Mouse (Mus musculus): Measurements from ENCODE around the gene Dync1i1.
A peak's percentile ranks its signal among the peaks of the same experiment; 100 is the strongest.
"Not testable (repeated sequence)": the region's sequence is repeated elsewhere in the genome, so short reads cannot be mapped to it uniquely, and the experiment has no call there.

Dync1i1 gene

DNA sequence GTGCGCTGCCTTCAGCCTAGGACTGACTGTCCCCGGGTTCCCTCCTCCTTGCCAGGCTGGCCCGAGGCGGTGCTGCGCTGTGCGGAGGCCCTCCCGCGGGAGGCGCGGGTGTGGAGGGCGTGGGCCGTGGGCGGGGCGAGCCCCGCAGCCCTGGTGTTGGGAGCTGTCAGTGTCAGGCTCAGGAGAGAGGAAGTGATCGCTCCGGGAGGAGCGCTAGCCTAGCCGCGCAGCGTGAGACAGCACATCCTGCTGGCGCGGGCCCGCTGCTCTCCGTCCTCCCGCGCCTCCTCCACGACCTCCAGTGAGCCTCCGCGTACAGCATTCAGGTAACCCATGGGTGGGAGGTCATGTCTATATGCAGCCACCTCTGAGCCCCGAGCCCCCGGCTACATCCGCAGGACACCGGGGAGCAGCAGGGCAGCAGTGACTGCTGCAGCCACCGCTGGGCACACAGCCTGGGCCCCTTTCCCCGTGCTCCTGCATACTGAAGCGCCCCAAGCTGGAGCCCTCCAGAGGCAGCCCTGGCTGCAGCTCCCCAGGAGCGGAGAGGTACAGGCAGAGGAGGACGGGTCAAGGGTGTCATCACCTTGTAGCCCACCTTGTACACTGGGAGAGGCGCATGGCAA, at the start of gene Dync1i1:
Gene Dync1i1 (plus strand): TSS at position 29 of the 626 bp plus-strand sequence.
- peak; percentile 4 to 5 for DNase-seq (ENCODE audit: low spot score in 2 of 2)

DNA sequence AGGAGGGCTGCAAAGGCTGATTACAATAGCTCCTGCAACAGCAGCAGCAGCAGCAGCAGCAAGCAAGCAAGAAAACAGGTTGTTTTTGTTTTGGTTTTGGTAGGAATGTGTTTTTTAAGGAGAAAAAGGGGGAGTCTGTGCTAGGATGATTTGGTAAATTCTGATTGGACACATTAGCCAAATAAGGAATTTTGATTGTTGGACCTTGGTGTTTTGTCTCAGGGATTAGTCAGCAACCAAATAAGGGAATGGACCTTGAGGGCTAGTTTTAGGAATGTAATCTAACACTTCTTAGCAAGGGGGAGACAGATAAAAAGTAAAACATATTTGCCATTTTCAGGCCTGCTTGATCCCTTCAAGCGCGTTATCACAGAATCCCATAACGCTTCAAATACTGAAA, 45.7 kb upstream of the Dync1i1 start:
- DNase-seq (ENCODE audit: low spot score in 2 of 2) = no peak

DNA sequence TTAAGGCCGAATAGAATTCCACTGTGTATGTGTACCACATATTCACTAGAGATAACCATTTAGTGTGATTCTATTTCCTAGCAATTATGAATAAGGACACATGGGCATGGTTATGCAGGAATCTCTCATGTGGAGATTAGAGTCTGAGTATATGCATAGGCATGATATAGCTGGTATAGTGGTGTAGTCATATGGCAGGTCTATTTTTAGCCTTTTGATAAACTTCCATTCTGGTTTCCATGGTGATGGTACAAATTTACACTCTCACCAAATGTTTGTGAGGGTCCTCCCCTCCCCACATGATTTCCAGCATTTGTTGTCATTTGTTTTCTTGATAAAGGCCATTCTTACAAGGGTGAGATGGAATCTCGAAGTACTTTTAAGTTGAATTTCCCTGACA, 23.6 kb upstream of the Dync1i1 start:
- no peak for DNase-seq (ENCODE audit: low spot score in 2 of 2)

DNA sequence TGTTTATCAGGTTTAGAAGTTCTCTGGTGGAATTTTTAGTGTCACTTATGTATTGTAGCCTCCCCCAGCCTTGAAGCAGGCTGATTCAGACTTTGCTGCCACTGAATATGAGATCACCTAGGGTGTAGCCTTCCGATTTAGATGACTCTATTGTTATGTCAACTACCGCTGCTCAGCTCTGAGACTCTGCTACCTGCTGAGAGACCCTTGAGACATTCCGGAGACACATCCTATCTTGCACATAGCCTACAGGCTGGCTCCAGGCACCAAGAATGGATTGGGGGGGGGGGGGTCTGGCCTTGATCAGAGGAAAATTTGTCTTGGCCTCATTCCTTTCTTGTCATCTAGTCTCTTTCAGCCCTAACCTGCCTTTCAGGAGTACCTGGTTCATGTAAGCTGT, 17.5 kb upstream of the Dync1i1 start:
- DNase-seq (ENCODE audit: low spot score in 2 of 2) = not testable (repeated sequence)

DNA sequence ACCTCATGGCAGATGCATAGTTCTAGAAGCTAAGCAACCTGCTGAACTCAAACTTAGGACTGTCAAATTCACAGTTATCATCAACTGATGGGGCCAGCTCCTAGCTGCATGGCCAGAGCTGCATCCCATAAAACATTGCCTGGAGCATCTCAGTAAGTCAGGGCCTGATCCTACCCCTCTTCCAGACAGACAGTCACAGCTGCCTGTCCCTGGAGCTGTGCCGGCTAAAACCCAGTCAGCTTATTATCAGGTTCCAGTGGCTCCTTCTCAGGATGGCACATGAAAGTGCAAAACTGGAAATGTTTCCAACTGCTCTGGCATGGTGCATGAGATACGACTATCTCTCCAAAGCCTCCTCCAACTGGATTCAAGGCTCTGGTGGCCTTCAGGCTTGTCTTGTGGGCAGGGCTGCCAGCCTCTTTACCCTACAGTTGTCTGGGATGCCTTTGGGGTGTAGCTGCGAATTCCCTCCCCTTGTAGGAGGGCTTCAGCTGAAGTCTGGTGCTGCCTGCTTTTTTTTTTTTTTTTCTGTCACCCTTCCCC, 15.3 kb upstream of the Dync1i1 start:
- DNase-seq (ENCODE audit: low spot score in 2 of 2) = no peak

DNA sequence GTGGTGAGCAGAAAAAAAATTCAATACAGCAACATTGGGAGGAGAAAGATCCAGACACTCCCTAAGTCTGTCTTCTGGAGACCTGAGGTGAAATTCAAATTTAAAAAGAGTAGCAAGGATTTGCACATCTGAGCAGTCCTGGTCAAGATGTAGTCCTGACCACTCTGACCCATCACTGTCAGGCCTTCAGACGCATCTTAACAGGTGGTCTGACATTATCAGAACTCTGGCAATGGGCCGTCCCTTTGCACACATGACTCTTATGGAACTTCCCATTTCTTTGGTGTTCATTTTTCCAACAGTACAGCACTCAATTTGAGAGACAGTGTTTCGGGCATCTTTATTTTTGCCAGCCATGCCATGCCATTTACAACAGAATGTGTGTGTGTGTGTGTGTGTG, 12.8 kb upstream of the Dync1i1 start:
- no peak for DNase-seq (ENCODE audit: low spot score in 2 of 2)

DNA sequence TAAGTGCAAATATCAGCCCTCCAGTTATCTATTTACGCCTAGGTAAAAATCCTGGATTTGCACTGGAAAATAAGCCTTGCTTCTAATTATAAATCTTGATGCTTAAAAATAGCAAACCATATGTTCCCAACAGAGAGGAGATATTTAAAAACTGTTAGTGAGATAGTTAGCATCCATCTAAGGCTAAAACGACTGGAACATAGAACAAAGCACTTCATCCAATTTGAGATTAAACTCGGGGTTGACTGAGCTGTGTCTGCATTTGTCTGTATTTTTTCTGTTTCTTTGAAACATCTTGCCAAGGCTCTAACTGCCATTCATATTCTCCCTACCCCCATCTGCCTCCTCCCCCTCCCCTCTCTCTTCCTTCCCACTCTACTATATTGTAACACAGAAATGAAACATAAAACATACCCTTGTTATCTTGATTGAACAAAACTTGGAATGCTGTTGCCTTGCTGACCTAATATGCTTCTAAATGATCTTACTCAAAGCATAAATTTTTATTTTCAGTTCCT, 10.3 kb upstream of the Dync1i1 start:
- no peak for DNase-seq (ENCODE audit: low spot score in 2 of 2)

DNA sequence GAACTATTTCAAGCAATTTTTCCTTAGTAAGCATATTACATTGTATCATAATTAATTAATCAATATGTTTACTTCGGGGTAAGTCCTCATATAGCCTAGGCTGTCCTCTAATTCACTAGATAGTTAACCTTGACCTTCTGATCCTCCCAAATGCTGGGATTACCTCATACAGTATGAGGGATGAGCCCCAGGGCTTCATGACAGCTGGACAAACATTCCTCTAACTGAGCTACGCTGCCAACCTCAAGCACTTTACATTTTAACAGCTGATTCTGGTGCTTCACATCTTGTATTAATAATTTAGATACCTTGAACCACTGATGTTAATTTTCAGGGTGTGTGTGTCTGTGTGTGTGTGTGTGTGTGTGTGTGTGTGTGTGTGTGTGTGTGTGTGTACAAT, 6.5 kb upstream of the Dync1i1 start:
- DNase-seq (ENCODE audit: low spot score in 2 of 2) = no peak

DNA sequence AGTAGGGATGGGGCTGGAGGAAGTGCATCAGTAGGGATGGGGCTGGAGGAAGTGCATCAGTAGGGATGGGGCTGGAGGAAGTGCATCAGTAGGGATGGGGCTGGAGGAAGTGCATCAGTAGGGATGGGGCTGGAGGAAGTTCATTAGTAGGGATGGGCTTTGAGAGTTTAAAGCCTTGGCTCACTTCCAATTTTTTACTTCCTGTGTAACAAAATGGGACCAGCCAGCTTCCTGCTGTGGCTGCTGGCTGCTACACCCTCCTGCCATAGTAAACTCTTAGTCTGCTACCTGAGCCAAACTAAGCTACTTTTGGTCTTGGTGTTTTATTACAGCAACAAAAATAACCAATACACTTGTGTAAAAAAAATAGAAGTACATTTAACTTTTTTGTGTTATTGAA, 4.7 kb upstream of the Dync1i1 start:
- DNase-seq (ENCODE audit: low spot score in 2 of 2) = not testable (repeated sequence)

DNA sequence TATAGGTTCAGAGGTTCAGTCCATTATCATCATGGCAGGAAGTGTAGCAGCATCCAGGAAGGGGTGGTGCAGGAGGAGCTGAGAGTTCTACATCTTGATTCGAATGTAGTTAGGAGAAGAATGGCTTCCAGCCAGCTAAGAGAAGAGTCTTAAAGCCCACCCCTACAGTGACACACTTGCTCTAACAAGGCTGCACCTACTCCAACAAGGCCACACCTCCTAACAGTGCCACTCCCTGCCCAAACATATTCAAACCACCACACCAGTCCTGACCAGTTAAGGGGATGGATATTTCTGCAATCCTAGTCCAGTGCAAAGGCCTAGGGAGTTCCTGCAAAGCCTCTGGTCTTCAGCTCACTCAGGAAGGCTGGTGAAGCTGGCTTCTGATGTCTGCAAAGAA, 1.5 kb upstream of the Dync1i1 start:
- DNase-seq (ENCODE audit: low spot score in 2 of 2) = no peak

DNA sequence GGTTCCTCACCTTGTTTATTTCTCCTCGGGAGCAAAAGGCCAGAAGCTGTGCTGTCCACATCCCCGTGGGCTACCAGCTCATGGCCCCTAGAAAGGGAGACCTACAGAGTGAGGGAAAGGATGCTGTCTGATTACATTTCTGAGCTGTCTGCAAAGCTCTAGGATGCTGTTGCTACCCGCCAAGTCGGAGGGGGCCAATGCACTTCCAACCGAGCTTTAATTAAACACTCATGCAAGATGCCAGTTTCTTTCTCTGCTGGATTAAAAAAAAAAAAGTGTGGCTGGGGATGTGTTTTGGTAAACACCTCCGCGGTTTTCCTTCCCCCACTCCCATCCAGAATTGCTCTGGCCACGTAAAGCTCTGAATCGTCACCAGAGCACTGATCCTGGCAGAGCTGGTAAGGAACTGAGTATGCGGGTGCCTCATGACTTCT, 815 bp downstream of the Dync1i1 start:
- no peak for DNase-seq (ENCODE audit: low spot score in 2 of 2)

DNA sequence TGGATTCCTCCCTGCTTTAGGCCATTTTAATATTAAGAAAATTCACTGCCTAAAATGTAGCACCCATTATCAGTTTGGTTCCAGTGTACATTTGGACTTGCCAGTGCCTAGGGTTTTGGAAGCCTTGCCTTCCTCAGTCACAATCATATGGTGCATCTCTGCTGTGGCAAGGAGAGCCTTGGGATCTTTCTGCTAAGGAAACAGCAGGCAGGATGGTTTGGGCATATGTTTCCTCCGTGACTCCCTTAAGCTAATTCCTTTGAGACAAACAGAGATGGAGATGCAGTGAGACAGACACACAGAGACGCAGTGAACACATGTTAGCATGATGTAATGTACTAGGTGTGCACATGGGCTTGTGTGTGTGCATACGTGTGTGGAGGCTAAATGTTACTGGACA, 7.8 kb downstream of the Dync1i1 start:
- DNase-seq (ENCODE audit: low spot score in 2 of 2) = no peak

DNA sequence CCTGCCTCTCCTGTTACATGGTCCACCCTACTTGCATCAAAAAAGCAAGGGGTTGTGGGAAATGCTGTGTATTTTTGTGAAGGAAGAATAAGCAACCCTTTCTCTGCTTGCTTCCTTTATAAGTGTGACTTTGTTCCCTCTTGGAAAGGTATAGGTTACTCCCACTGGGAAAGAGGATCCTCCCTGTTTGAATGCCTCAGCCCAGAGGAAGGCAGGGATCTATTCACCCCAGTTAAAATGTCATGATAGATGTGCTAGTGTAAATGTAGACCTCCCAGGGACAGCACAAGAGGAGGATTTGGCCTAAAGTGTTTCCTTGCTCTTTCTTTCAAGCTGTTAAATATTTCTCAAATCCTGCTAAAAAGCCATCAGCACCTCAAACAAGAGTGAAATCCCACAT, 9.0 kb downstream of the Dync1i1 start:
- DNase-seq (ENCODE audit: low spot score in 2 of 2) = no peak

DNA sequence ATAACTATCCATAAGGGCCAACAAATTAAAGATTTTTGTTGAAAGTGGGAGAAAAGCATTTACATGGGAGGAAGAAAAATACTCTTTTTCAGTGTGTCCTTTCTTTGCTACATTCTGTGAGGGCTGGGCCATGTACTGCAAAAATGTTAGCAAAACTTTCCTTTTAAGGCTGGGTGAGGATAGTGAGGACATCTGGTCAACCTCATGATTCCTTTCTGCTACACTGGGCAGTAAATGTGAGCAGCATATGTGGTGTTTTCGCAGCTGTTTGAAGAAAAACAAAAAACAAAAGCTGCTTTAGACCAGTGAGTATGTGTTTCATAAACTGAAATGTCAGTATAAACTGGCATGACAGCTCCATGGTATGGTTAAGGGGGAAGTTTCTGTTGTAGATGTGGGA, 9.4 kb downstream of the Dync1i1 start:
- DNase-seq (ENCODE audit: low spot score in 2 of 2) = no peak

DNA sequence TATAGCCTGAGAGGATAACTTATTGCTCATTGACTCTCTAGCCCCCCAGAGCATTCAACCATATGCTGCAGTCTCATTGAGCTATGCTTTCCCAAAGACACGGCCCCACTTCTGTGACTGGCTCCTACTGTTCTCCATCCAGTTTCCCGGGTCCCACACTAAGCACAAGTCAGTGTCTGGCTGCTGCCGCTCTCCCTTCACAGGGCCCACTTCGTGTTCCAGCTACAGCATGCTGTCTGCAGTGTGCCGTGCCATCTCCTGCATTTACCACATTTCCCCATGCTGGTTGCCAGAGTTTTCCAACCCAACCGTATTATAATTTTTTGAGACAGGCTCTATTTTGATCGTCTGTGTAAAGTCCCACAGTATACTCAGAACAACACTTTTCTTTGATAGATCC, 14.3 kb downstream of the Dync1i1 start:
- DNase-seq (ENCODE audit: low spot score in 2 of 2) = no peak

DNA sequence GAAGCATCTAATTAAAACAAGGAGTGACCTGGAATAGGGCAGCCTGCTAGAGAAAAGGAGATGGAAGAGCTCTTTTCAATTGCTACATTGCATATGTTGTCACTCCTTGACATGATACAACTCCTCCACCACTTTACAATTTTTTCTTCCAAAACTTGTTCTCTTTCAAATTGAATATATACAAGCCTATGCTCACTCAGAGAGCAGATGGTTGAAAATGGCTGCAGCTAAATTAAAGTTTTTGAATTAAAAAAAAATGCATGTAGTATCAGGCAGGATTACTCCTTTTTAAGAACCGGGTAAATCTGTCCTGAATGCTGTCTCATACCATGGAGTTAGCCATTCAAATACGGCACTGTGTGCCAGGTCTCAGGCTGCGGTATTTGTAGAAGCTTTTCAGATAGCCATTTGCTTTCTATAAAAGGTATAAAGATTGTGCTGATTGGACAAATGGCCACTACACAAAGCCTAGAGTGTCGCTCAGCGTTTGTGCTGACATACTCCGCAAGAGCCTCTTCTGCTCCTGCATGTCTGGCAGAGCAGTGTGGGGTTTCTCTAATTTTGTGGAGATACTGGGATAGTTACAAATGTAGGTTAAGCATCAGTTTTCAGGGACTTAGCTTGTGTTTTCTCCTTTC, 16.1 kb downstream of the Dync1i1 start:
- no peak for DNase-seq (ENCODE audit: low spot score in 2 of 2)

DNA sequence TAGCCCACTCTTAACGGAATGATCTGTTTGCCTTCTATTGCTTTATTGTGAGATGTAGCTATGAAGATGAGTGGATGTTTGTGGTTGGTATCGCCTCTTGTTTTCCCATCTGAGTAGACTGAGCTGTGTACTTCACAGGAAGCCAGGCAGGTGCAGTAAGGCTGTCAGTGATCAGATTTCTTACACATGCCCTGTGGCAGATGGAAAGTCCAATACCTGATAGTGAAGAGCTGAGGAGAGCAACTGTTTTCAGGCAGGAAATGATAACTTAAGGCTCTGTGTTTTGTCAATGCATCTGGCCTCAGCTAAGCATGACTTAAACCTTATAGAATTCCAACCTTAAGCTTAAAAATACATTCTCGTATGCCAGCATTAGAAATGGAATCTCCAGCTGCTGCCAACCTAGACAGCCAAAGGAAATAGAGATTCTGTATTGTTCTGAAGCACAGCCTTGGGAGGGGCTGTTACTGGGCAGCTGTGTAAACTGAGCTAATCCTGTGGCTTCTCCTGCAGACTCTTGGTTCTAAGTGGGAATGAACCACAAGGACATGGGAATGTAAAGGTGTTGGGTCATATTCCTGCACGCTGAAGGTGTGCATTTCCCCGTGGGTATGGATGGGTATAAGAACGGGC, 24.8 kb downstream of the Dync1i1 start:
- DNase-seq (ENCODE audit: low spot score in 2 of 2) = no peak

DNA sequence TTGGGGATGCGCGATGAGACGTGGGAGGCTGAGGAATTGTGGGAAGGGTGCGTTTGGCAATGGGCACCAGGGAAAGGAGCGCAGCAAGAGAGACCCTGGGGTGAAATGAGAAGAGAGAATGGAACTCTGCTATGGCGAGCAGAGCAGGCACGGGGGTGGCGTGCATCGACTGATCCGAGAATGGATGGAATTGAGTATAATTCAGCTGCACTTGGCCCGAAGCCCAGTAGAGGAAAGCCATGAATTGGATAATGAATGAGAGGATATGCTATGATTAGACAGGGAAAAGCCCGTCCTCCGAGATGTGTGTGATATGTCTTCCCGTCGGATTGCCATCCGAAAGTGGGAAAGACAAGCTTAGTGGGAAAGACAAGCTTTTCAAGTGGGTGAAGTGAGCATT, 26.7 kb downstream of the Dync1i1 start:
- DNase-seq (ENCODE audit: low spot score in 2 of 2) = no peak

DNA sequence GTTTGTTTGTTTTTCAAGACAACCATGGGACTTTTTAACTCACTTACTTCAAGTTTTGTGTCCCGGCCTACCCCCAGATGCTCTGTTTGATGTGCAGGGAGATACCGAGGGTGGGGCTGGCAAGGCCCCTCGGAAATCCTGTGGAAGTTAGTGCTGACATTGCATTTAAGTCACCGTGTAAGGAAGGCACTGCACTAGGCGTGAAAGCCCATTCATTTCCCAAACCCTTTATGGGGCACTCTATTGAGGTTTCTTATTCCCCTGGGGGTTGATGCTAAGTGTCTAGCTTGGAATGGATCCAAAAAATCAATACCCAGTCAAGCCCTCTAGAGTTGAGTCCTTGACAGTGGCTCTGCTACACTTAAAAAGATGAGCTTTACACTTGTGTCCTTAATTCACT, 27.2 kb downstream of the Dync1i1 start:
- no peak for DNase-seq (ENCODE audit: low spot score in 2 of 2)

DNA sequence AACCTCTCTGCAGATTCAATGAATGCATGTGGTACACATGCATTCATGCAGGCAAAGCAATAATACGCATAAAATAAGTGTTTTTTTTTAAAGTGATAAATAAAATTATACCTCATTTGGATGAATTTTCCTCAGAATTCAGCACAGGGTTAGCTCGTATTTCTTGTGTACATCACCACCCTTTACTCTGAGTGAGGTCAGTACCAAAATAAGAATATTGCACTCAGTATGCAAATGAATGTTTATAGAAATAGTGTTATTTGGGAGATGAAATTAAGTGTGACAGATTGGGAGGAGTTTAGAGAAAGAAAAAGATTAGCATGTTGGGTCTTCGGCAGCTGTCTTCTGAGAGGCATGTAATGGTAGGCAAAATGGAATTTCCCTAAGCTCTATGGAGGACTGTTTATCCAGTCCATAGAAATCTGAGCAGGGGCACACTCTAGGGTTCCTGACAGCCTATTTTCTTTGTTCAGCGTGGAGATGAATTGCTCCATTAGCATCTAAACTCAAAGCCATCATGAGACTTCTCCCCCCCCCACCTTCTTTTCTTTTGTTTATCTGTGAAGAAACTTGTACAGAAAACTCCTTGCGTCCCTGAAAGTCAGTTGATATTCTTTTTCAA, 31.2 kb downstream of the Dync1i1 start:
- no peak for DNase-seq (ENCODE audit: low spot score in 2 of 2)

DNA sequence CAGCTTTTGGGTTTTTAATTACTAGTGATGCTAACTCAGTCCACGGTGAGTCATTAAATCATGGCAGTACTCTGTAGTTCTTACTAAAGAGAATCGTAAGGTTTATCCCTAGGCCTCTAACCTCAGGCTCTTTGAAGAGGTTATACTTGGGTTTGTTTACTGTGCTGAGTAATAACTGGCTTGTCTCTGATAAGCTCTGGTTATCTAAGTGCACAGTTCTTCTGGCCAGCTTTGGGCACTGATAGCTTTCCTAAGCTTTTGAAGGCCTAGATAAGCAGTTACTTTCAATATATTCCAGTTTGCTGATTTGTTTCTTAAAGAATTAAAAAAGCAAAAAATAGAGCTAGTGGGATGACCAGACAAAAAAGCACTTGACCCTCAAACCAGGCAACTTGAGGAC, 37.5 kb downstream of the Dync1i1 start:
- no peak for DNase-seq (ENCODE audit: low spot score in 2 of 2)

DNA sequence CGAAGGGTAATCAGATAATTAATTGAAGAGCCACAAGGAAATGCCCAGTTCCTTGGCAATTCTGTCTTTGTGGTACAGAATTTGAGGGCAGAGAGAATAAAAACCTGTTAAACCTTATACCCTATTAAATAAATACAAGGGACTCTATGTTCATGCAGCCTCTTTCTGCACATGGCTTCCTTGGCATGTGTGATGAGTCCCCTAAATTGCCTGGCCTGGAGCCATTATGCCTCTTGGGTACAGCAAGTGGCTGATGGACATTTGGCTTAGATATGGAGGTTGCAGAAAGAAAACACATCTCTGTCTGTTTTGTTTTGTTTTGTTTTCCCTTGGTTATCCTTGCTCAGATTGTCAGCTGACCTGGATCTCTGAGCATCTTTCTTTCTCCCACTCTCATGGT, 43.1 kb downstream of the Dync1i1 start:
- DNase-seq (ENCODE audit: low spot score in 2 of 2) = no peak

Measured in urinary bladder, postnatal 36 days (tissue).